Mouse (Mus musculus) midbrain, embryonic 12.5 days (tissue): ENCODE measurements at regions not wholly inside any gene's neighbourhood (a gene's known extent, or its start where the extent isn't known, plus 50 kb on each side); places are given as distances from the start of the nearest gene placed in this dataset.

Source experiments
- ATAC-seq: fragments of 200-750 bp; cut with Nextera tagmentation; 2 replicates; pipeline ENCODE4 v1.8.0; 2017; ENCODE audit warnings: low read depth, moderate TSS enrichment, moderate library complexity; ENCODE audit not compliant: low FRiP score
- H3K27ac ChIP-seq: fragments of 300-500 bp; sonication (generic); replicated peaks from 2 replicates; pipeline ENCODE4 v1.5.1; 2016; ENCODE audit warnings: mild to moderate bottlenecking
- H3K27me3 ChIP-seq: fragments of 300-500 bp; sonication (generic); 2 replicates; pipeline ENCODE4 v1.6.1; 2016; ENCODE audit warnings: mild to moderate bottlenecking
- H3K36me3 ChIP-seq: fragments of 300-500 bp; sonication (generic); 2 replicates; pipeline ENCODE4 v1.6.1; 2016
- H3K4me1 ChIP-seq: fragments of 300-500 bp; sonication (generic); 2 replicates; pipeline ENCODE4 v1.6.1; 2016
- H3K4me2 ChIP-seq: fragments of 300-500 bp; sonication (generic); replicated peaks from 2 replicates; pipeline ENCODE4 v1.6.1; 2016; ENCODE audit warnings: mild to moderate bottlenecking, moderate library complexity
- H3K4me3 ChIP-seq: fragments of 300-500 bp; sonication (generic); 2 replicates; pipeline ENCODE4 v1.5.1; 2016; ENCODE audit warnings: mild to moderate bottlenecking
- H3K9ac ChIP-seq: fragments of 300-500 bp; sonication (generic); replicated peaks from 2 replicates; pipeline ENCODE4 v1.6.1; 2016; ENCODE audit warnings: mild to moderate bottlenecking, moderate library complexity
- H3K9me3 ChIP-seq: fragments of 300-500 bp; sonication (generic); 2 replicates; pipeline ENCODE4 v1.6.1; 2016; ENCODE audit warnings: mild to moderate bottlenecking
- WGBS: fragments of 180-500 bp; shearing (Covaris S2); methylation state at CpG from one replicate; pipeline ENCODE4 v1.1.7; 2016; 5-methylcytosine and 5-hydroxymethylcytosine counted together

DNA sequence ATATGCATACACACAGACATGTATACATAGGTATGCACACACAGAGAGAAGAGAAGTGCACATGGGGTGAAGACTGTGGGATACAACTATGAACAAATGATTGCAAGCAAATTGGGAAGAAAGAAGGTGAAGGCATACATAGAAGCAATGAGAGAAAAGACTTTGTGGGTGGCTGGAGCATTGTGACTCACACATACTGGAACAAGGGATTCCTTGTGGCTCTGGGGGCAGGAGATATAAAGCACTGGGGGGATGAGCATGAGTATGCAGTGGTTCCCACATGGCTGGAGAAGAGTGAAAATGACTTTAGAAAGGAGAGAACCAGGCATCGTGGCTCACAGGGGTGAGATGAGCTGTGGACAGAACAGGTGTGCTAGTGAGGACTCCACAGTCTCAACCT is 156.6 kb downstream of the Nuf2 start:
- Histone ChIP-seq H3K36me3 (no peaks in the 10 kb centered on the region), H3K27me3 (no peaks in the 10 kb centered on the region), H3K9me3 (no peaks in the 10 kb centered on the region), H3K27ac (no peak overlapping the region), H3K4me2 (no peak overlapping the region), H3K4me1 (no peaks in the 10 kb centered on the region), H3K9ac (no peak overlapping the region), H3K4me3 (no peak overlapping the region)
- no peak for ATAC-seq
- 89% methylated on average over 1 of the region's 1 CpGs for WGBS

DNA sequence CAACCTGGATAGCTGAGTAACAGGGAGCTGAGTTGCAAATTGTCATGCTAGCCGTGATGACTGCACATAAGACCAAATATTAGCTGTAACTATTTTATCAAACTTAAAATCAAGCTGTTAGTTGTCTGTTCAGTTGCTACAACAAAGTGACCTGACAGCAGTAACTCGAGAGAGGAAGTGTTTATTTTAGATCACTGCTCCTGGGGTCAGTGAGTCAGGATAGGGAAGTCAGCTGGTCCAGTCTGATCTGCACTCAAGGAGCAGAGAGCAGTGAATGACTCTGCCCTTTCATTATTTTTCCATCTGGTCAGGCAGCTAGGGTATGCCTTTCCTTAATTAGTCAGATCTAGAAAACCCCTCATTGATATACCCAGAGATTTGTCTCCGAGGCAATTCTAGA is 162.5 kb downstream of the Nuf2 start:
- ATAC-seq: no peak
- H3K4me2 ChIP-seq: no peak overlapping the region
- H3K36me3 ChIP-seq: no peaks in the 10 kb centered on the region
- no peak overlapping the region for H3K27ac ChIP-seq
- no peak overlapping the region for H3K9ac ChIP-seq
- H3K9me3 ChIP-seq: no peaks in the 10 kb centered on the region
- peaks cover 6% of the 10 kb centered on the region; the same call in 1 of the 2 replicates for H3K4me1 ChIP-seq
- no peak overlapping the region for H3K4me3 ChIP-seq
- 65% methylated on average over 3 of the region's 3 CpGs for WGBS
- no peaks in the 10 kb centered on the region for H3K27me3 ChIP-seq

DNA sequence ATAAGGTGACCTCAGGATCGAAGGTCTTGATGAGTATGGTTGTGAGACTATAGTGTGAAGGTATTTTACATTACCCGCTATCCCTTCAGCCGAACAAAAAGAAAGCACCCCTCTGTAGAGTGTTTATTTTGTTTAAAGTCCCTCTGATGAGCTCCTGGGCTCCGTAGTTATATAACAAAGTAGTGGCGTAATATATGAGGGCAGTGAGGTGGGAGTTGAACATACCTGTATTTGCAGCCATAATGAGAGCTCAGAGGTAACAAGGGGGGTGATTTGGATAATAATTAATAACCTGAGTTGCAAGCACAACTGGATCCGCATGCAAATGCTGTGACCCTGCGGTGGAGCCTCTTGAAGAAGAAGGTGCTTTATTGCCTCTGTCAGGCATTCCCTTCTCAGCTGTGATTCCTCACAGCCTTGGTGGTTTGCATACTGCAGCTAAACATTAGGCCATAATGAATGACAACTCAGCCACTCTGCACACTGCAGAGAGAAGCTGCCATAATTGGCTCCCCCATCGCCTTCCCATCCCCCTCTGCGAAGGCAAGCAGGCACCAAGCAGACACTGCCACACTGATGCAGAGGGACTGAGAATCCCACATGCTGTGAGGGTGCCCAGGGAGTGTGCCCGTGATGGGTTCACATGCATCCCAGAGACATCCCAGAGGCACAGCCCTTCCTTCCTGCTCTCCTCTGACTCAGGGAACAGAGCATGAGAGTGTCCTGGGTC is 163.3 kb downstream of the Nuf2 start:
- ATAC-seq: 0 out of 2 replicates have a peak, but pooled peaks have one; percentile 47
- H3K27ac ChIP-seq: no peak overlapping the region; the same call in 1 of the 2 replicates

DNA sequence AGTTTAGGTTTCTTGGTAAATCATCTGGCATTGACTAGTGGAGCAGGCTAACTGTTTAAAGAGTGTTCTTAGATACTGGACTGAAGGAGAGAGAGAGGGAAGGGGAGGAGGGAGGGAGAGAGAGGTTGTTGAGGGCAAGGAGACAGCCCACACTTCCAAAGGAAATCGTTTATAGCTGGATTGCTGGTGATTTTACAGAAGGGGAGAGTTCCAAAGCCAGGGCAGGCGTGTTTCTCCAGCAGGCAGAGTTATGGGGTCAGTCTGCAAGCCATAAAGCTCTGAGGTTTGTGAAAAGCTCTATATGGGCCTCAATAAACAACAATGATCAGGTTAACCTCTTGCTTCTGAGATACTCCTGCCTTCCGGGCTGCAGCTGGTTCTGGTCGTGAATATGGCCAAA is 163.9 kb downstream of the Nuf2 start:
- H3K4me2 ChIP-seq: no peak overlapping the region
- no peak for ATAC-seq
- H3K36me3 ChIP-seq: no peaks in the 10 kb centered on the region
- H3K4me3 ChIP-seq: no peak overlapping the region
- WGBS: 63% methylated on average over 4 of the region's 4 CpGs
- no peaks in the 10 kb centered on the region for H3K9me3 ChIP-seq
- H3K4me1 ChIP-seq: peaks cover 6% of the 10 kb centered on the region; the same call in 1 of the 2 replicates
- H3K27ac ChIP-seq: no peak overlapping the region
- H3K9ac ChIP-seq: no peak overlapping the region
- no peaks in the 10 kb centered on the region for H3K27me3 ChIP-seq

More for the DNA sequence above, 163.3 kb downstream of the Nuf2 start:
- H3K4me1 ChIP-seq: peaks cover 6% of the 10 kb centered on the region; the same call in 1 of the 2 replicates
- no peak overlapping the region for H3K9ac ChIP-seq
- H3K4me3 ChIP-seq: no peak overlapping the region
- no peaks in the 10 kb centered on the region for H3K36me3 ChIP-seq
- H3K4me2 ChIP-seq: no peak overlapping the region
- 70% methylated on average over 10 of the region's 10 CpGs for WGBS
- H3K9me3 ChIP-seq: no peaks in the 10 kb centered on the region
- H3K27me3 ChIP-seq: no peaks in the 10 kb centered on the region

DNA sequence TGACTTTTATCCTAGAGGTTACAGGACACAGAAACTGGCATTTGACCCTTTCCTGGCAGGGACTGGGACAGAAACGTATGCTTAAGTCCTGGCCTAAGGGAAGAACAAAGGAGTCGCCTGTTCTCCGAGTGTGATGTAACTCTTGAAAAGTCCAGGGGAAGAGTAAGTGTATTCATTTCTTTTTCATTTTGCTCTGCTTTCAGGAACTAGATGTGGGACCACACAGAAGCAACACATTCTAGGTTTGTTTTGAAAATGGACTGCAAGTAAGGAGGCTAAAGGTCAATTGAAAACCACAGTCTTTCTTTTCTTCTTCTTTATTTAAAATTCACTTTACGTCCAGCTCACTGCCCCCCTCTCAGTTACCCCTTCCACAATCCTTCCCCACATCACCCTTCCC is 168.7 kb downstream of the Nuf2 start:
- Histone ChIP-seq H3K27ac (no peak overlapping the region), H3K4me2 (no peak overlapping the region), H3K4me3 (no peak overlapping the region), H3K9me3 (no peaks in the 10 kb centered on the region), H3K36me3 (no peaks in the 10 kb centered on the region), H3K4me1 (no peaks in the 10 kb centered on the region), H3K9ac (no peak overlapping the region), H3K27me3 (no peaks in the 10 kb centered on the region)
- 40% methylated on average over 4 of the region's 4 CpGs for WGBS
- no peak for ATAC-seq

DNA sequence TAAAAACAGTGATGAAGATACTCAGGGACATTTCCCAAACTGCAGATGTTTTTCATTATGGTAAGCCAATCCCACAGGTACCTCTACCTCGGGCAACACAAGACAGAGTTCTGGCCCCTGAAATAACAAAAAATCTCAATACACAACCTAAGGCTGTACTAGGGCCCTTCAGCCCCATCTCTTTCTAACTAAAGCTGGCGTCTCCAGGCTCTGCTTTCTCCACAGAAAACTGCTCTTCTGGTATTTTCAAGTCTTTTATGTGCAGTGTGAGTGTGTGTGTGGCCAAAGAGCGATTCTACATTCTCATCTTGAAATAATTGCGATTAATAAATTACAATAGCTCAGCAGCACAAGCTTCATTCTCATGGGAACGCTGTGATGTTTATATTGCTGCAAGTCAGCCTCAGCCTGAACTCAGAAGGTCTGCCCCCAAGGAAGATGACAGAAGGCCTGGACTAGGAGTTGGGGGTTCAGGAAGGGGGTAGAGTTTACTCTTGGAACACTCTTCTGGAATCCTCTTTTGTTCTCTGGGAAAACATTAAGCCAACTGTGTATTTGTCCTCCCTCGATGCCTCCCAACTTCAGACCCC is 173.5 kb downstream of the Nuf2 start:
- 80% methylated on average over 6 of the region's 6 CpGs for WGBS
- no peak overlapping the region for H3K27ac ChIP-seq
- H3K9me3 ChIP-seq: no peaks in the 10 kb centered on the region
- no peak overlapping the region for H3K4me3 ChIP-seq
- no peaks in the 10 kb centered on the region for H3K4me1 ChIP-seq
- H3K36me3 ChIP-seq: no peaks in the 10 kb centered on the region
- H3K27me3 ChIP-seq: no peaks in the 10 kb centered on the region
- no peak overlapping the region for H3K9ac ChIP-seq
- no peak for ATAC-seq
- no peak overlapping the region for H3K4me2 ChIP-seq

DNA sequence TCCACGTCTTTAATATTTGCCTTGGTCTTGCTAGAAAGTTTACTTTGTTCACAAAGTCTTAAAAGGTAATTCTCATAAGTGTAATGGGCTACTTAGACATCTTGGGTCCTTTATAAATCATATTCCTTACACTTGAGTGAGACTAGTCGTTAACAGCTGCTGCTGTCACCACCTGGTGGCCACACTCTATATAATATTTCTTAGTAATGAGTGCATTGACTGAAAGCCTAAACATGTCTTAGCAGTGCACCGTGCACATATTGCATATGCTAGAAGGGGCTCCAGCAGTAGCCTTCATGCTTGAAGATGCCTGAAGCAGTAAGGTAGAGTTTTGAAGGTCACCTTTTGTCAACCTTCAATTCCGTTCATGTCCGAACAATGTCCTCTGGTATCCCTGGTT is 177.2 kb downstream of the Nuf2 start:
- ATAC-seq: no peak
- H3K27me3 ChIP-seq: no peaks in the 10 kb centered on the region
- H3K9me3 ChIP-seq: no peaks in the 10 kb centered on the region
- no peak overlapping the region for H3K4me2 ChIP-seq
- H3K4me1 ChIP-seq: peaks cover 3% of the 10 kb centered on the region; the same call in 1 of the 2 replicates
- H3K4me3 ChIP-seq: no peak overlapping the region
- WGBS: 78% methylated on average over 5 of the region's 5 CpGs
- H3K9ac ChIP-seq: no peak overlapping the region
- no peak overlapping the region for H3K27ac ChIP-seq
- H3K36me3 ChIP-seq: no peaks in the 10 kb centered on the region

DNA sequence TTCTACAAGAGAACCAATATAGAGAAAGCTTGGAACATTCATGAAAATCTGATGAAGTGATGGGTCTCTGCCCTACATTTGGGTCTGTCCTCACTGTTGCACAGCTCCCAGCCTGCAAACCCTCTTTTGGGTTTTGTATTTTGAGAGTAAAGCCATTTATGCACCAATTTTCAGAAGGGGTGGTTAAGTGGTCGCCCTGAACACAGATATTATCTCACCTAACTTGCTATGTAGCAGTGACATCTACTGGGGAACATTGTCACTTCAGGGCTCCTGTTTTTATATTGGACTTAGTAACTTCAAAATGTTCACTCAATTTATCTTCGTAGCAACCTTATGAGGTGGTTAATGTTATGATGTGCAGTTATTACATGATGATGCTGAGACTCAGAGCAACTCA is 183.6 kb downstream of the Nuf2 start:
- Histone ChIP-seq H3K36me3 (no peaks in the 10 kb centered on the region), H3K27me3 (no peaks in the 10 kb centered on the region), H3K27ac (no peak overlapping the region), H3K4me2 (no peak overlapping the region), H3K4me3 (no peak overlapping the region), H3K9ac (no peak overlapping the region), H3K4me1 (peaks cover 3% of the 10 kb centered on the region; the same call in 1 of the 2 replicates), H3K9me3 (no peaks in the 10 kb centered on the region)
- ATAC-seq: no peak
- WGBS: 57% methylated on average over 2 of the region's 2 CpGs

DNA sequence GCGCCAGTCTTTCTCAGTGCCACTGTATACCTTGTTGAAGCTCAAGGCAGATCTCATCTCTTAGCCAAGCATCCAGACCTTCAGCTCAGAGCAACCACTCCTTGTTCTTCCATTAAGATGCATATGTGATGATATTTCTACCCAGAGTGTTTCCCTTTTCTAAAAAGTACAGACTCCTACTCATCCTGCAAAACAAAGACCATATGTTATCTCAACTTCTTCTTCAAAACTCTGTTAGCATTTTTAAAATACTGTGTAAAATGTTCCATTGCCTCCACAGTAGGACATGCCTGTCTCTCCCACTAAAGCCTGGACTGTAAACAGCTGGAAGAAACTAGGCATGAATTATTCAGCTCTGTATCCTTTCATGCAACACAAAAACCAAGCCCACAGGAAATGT is 184.4 kb downstream of the Nuf2 start:
- H3K27ac ChIP-seq: no peak overlapping the region
- no peaks in the 10 kb centered on the region for H3K36me3 ChIP-seq
- peaks cover 3% of the 10 kb centered on the region; the same call in 1 of the 2 replicates for H3K4me1 ChIP-seq
- H3K4me3 ChIP-seq: no peak overlapping the region
- 100% methylated on average over 1 of the region's 1 CpGs for WGBS
- H3K27me3 ChIP-seq: no peaks in the 10 kb centered on the region
- no peaks in the 10 kb centered on the region for H3K9me3 ChIP-seq
- ATAC-seq: no peak
- no peak overlapping the region for H3K4me2 ChIP-seq
- H3K9ac ChIP-seq: no peak overlapping the region

DNA sequence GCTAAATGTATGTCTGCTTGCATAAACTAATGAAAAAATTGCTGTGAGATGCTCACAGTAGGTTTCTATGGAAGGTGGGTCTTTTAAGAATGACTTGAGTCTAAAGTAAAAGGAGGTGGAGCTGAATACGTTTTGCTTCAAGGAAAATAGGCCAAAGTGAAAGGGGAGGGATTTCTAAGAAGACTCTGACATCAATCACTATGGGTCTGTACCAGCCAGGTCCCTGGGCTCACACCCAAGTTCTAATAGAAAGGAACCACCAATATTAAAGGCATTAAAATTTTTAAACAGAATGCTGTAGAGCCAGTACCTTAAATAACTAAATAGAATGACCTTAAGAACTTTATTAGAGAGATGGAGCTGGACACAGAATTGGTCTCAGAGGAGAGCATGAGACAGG is 190.1 kb downstream of the Nuf2 start:
- ATAC-seq: no peak
- H3K9ac ChIP-seq: no peak overlapping the region
- H3K4me2 ChIP-seq: no peak overlapping the region
- no peak overlapping the region for H3K27ac ChIP-seq
- H3K9me3 ChIP-seq: no peaks in the 10 kb centered on the region
- H3K27me3 ChIP-seq: no peaks in the 10 kb centered on the region
- no peaks in the 10 kb centered on the region for H3K36me3 ChIP-seq
- no peaks in the 10 kb centered on the region; the same call in 1 of the 2 replicates for H3K4me1 ChIP-seq
- WGBS: 63% methylated on average over 1 of the region's 1 CpGs
- H3K4me3 ChIP-seq: no peak overlapping the region

DNA sequence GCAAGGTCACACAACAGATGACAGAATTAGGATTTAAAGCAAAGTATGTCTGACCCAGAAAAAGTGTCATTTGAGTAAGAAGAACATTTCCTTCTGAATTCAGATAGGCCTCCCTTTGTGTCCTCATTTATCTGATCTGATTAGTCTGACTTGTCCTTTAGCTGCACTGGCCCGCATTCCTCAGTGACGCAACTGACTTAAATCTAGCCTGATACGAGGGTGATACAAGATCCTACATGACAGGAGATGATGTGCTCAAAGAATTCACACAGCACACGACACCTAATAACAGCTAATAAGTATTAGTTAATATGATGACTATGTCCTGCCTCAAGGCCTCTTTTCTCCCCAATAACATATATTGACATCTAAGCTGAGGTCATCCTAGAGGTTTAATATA is 192.8 kb downstream of the Nuf2 start:
- Histone ChIP-seq H3K36me3 (no peaks in the 10 kb centered on the region), H3K27ac (no peak overlapping the region), H3K9ac (no peak overlapping the region), H3K4me1 (no peaks in the 10 kb centered on the region), H3K27me3 (no peaks in the 10 kb centered on the region), H3K9me3 (no peaks in the 10 kb centered on the region), H3K4me2 (no peak overlapping the region), H3K4me3 (no peak overlapping the region)
- ATAC-seq: no peak
- 75% methylated on average over 4 of the region's 4 CpGs for WGBS

DNA sequence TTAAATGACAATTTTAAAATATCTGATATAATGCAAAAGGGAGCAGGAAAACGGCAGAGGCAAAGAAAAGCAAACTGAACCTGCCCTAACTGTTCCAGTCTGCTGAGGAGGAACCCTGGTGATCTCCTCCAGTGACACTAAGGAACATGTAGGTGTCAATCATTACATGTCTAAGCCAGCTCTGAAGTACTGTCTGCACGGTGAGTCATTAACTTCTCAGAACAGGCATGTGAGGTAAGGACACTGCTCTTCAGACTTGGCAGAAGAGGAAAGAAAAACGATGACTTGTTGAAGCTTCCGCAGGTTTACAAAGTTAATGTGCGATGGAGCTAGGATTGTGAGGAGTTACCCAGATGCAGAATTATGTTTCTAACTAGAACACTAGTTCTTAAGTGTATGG is 199.1 kb downstream of the Nuf2 start:
- Histone ChIP-seq H3K27me3 (no peaks in the 10 kb centered on the region), H3K4me2 (no peak overlapping the region), H3K36me3 (no peaks in the 10 kb centered on the region), H3K4me1 (peaks cover 6% of the 10 kb centered on the region), H3K27ac (no peak overlapping the region), H3K9ac (no peak overlapping the region), H3K9me3 (no peaks in the 10 kb centered on the region), H3K4me3 (no peak overlapping the region)
- 91% methylated on average over 5 of the region's 5 CpGs for WGBS
- no peak for ATAC-seq
